Mouse (Mus musculus) forebrain, embryonic 12.5 days (tissue): ENCODE results near the gene Ypel3. TPM values are rescaled to one million over a fixed set of nuclear protein-coding genes. Genes with fewer than 3 reads are reported as not detected.

Experiments used
- ATAC-seq: fragments of 200-750 bp; cut with Nextera tagmentation; 2 replicates; pipeline ENCODE4 v1.8.0; 2017; ENCODE audit warnings: moderate TSS enrichment; ENCODE audit not compliant: low FRiP score
- H3K27ac ChIP-seq: fragments of 300-500 bp; sonication (generic); 2 replicates; pipeline ENCODE4 v1.5.1; 2016; ENCODE audit warnings: mild to moderate bottlenecking
- H3K27me3 ChIP-seq: fragments of 300-500 bp; sonication (generic); 2 replicates; pipeline ENCODE4 v1.6.1; 2016; ENCODE audit warnings: mild to moderate bottlenecking
- H3K36me3 ChIP-seq: fragments of 300-500 bp; sonication (generic); replicated peaks from 2 replicates; pipeline ENCODE4 v1.6.1; 2016; ENCODE audit warnings: mild to moderate bottlenecking
- H3K4me1 ChIP-seq: fragments of 300-500 bp; sonication (generic); 2 replicates; pipeline ENCODE4 v1.6.1; 2016
- H3K4me2 ChIP-seq: fragments of 300-500 bp; sonication (generic); 2 replicates; pipeline ENCODE4 v1.6.1; 2016; ENCODE audit warnings: mild to moderate bottlenecking, moderate library complexity
- H3K4me3 ChIP-seq: fragments of 300-500 bp; sonication (generic); replicated peaks from 2 replicates; pipeline ENCODE4 v1.5.1; 2016; ENCODE audit warnings: mild to moderate bottlenecking
- H3K9ac ChIP-seq: fragments of 300-500 bp; sonication (generic); 2 replicates; pipeline ENCODE4 v1.6.1; 2016; ENCODE audit warnings: mild to moderate bottlenecking
- H3K9me3 ChIP-seq: fragments of 300-500 bp; sonication (generic); 2 replicates; pipeline ENCODE4 v1.6.1; 2016
- WGBS: fragments of 180-500 bp; shearing (Covaris S2); methylation state at CpG from one replicate; pipeline ENCODE4 v1.1.7; 2016; 5-methylcytosine and 5-hydroxymethylcytosine counted together
- polyA plus RNA-seq: library from polyadenylated mRNA; unstranded; fragments of >200 nt; fragmentation: Nextera tagmentation; extraction: Ambion mirVana; gene quantifications from 2 replicates; pipeline ENCODE4 v1.2.1, GENCODE M21; 2016

Gene Ypel3
- polyA plus RNA-seq, 1 experiment from 2014 or later, result 92.7 TPM

GRCm38 (mm10) chr7:126784469-126784868 is 7.7 kb downstream of the Ypel3 start:
- no peak overlapping the region for H3K4me2 ChIP-seq
- no peak for ATAC-seq
- peaks cover 59% of the 10 kb centered on the region for H3K36me3 ChIP-seq
- H3K4me1 ChIP-seq, result peaks cover 22% of the 10 kb centered on the region
- no peaks in the 10 kb centered on the region for H3K27me3 ChIP-seq
- no peak overlapping the region for H3K4me3 ChIP-seq
- 92% methylated on average over 7 of the region's 7 CpGs for WGBS
- H3K9ac ChIP-seq, result no peak overlapping the region
- no peaks in the 10 kb centered on the region for H3K9me3 ChIP-seq
- H3K27ac ChIP-seq, result no peak overlapping the region

GRCm38 (mm10) chr7:126785056-126785455 is 8.3 kb downstream of the Ypel3 start:
- Histone ChIP-seq H3K4me2 (no peak overlapping the region), H3K27ac (no peak overlapping the region), H3K4me1 (peaks cover 18% of the 10 kb centered on the region), H3K4me3 (no peak overlapping the region), H3K9ac (no peak overlapping the region), H3K36me3 (peaks cover 65% of the 10 kb centered on the region), H3K9me3 (no peaks in the 10 kb centered on the region), H3K27me3 (no peaks in the 10 kb centered on the region)
- WGBS, result 86% methylated on average over 4 of the region's 4 CpGs
- no peak for ATAC-seq

GRCm38 (mm10) chr7:126786142-126786541 is 9.4 kb downstream of the Ypel3 start:
- WGBS, result 92% methylated on average over 14 of the region's 14 CpGs
- peaks cover 20% of the 10 kb centered on the region for H3K4me1 ChIP-seq
- H3K27me3 ChIP-seq, result no peaks in the 10 kb centered on the region
- H3K9ac ChIP-seq, result no peak overlapping the region
- peaks cover 72% of the 10 kb centered on the region for H3K36me3 ChIP-seq
- ATAC-seq, result no peak
- no peak overlapping the region for H3K27ac ChIP-seq
- H3K4me3 ChIP-seq, result no peak overlapping the region
- no peak overlapping the region for H3K4me2 ChIP-seq
- no peaks in the 10 kb centered on the region for H3K9me3 ChIP-seq

GRCm38 (mm10) chr7:126789141-126789540 is 12.4 kb downstream of the Ypel3 start:
- no peak for ATAC-seq
- peaks cover 22% of the 10 kb centered on the region for H3K4me1 ChIP-seq
- H3K9me3 ChIP-seq, result no peaks in the 10 kb centered on the region
- H3K27me3 ChIP-seq, result no peaks in the 10 kb centered on the region
- peaks cover 66% of the 10 kb centered on the region for H3K36me3 ChIP-seq
- no peak overlapping the region for H3K27ac ChIP-seq
- H3K4me3 ChIP-seq, result no peak overlapping the region
- no peak overlapping the region for H3K4me2 ChIP-seq
- WGBS, result 92% methylated on average over 4 of the region's 4 CpGs
- no peak overlapping the region for H3K9ac ChIP-seq

- H3K36me3 ChIP-seq, result peaks cover 64% of the 10 kb centered on the region
- H3K4me2 ChIP-seq, result peak within 1 kb of the TSS; percentile 57
- H3K9me3 ChIP-seq, result no peaks in the 10 kb centered on the region
- peak; percentile 94 for ATAC-seq
- H3K27ac ChIP-seq, result peak within 1 kb of the TSS; percentile 96
- no peaks in the 10 kb centered on the region for H3K27me3 ChIP-seq
- under 1% methylated on average over 73 of the region's 83 CpGs for WGBS
- H3K9ac ChIP-seq, result peak within 1 kb of the TSS; percentile 93
- H3K4me3 ChIP-seq, result peak within 1 kb of the TSS; percentile 90
- peaks cover 34% of the 10 kb centered on the region for H3K4me1 ChIP-seq
Observed at GRCm38 (mm10) chr7:126791851-126792720, 15.3 kb downstream of the Ypel3 start, which contains the start of gene Ppp4c. Gene Ppp4c (minus strand): TSS chr7:126792496.

GRCm38 (mm10) chr7:126792721-126793443 is 16.1 kb downstream of the Ypel3 start:
- ATAC-seq, result peak; percentile 52
- Histone ChIP-seq H3K4me3 (peak overlapping the region; percentile 90), H3K9ac (peak overlapping the region; percentile 93), H3K36me3 (peaks cover 60% of the 10 kb centered on the region), H3K4me2 (peak overlapping the region; percentile 57), H3K27me3 (no peaks in the 10 kb centered on the region), H3K27ac (peak overlapping the region; percentile 96), H3K9me3 (no peaks in the 10 kb centered on the region), H3K4me1 (peaks cover 42% of the 10 kb centered on the region)
- 28% methylated on average over 11 of the region's 11 CpGs for WGBS

GRCm38 (mm10) chr7:126793456-126794270 is 16.9 kb downstream of the Ypel3 start:
- Histone ChIP-seq H3K9ac (no peak overlapping the region), H3K27ac (no peak overlapping the region), H3K9me3 (no peaks in the 10 kb centered on the region), H3K4me3 (no peak overlapping the region), H3K36me3 (peaks cover 53% of the 10 kb centered on the region), H3K27me3 (no peaks in the 10 kb centered on the region), H3K4me1 (peaks cover 48% of the 10 kb centered on the region), H3K4me2 (no peak overlapping the region)
- ATAC-seq, result no peak
- WGBS, result 81% methylated on average over 4 of the region's 4 CpGs

GRCm38 (mm10) chr7:126794271-126794605 is 17.5 kb downstream of the Ypel3 start:
- no peak overlapping the region for H3K9ac ChIP-seq
- no peaks in the 10 kb centered on the region for H3K9me3 ChIP-seq
- H3K4me2 ChIP-seq, result no peak overlapping the region
- H3K4me3 ChIP-seq, result no peak overlapping the region
- WGBS, result 83% methylated on average over 4 of the region's 4 CpGs
- H3K27ac ChIP-seq, result no peak overlapping the region
- no peak for ATAC-seq
- peaks cover 47% of the 10 kb centered on the region for H3K36me3 ChIP-seq
- no peaks in the 10 kb centered on the region for H3K27me3 ChIP-seq
- H3K4me1 ChIP-seq, result peaks cover 48% of the 10 kb centered on the region

- no peak overlapping the region for H3K4me2 ChIP-seq
- no peak overlapping the region; the same call in 1 of the 2 replicates for H3K27ac ChIP-seq
- H3K36me3 ChIP-seq, result peaks cover 38% of the 10 kb centered on the region
- no peak overlapping the region for H3K9ac ChIP-seq
- WGBS, result 82% methylated on average over 16 of the region's 16 CpGs
- H3K4me1 ChIP-seq, result peaks cover 54% of the 10 kb centered on the region
- ATAC-seq, result no peak
- no peak overlapping the region for H3K4me3 ChIP-seq
- no peaks in the 10 kb centered on the region for H3K9me3 ChIP-seq
- no peaks in the 10 kb centered on the region for H3K27me3 ChIP-seq
Observed at GRCm38 (mm10) chr7:126795387-126796317, 18.9 kb downstream of the Ypel3 start.

GRCm38 (mm10) chr7:126796350-126796932 is 19.7 kb downstream of the Ypel3 start:
- Histone ChIP-seq H3K9ac (0 out of 2 replicates have a peak overlapping the region, but pooled peaks have one; percentile 89), H3K4me2 (peak overlapping the region; percentile 78; the same call in 1 of the 2 replicates), H3K9me3 (no peaks in the 10 kb centered on the region), H3K27ac (no peak overlapping the region), H3K4me1 (peaks cover 50% of the 10 kb centered on the region), H3K27me3 (no peaks in the 10 kb centered on the region), H3K4me3 (peak overlapping the region; percentile 79; the same call in 1 of the 2 replicates), H3K36me3 (peaks cover 40% of the 10 kb centered on the region)
- 70% methylated on average over 8 of the region's 8 CpGs for WGBS
- ATAC-seq, result no peak
